Mouse (Mus musculus) ES-E14 (cell line): Measurements from ENCODE around the gene Usp50. TPM values are rescaled to one million over a fixed set of nuclear protein-coding genes. Genes with fewer than 3 reads are reported as not detected.
A peak's percentile ranks its signal among the peaks of the same experiment; 100 is the strongest.

Experiments
- DNase-seq: peaks from one replicate; pipeline ENCODE4 v3.0.0-alpha.2; 2013; ENCODE audit warnings: low read depth, low spot score
- H3K27ac ChIP-seq: 2 replicates; pipeline ENCODE4 v1.5.1; 2012; ENCODE audit warnings: low read depth, mild to moderate bottlenecking, low read length, moderate library complexity, mixed read lengths; ENCODE audit not compliant: poor library complexity, insufficient read depth, severe bottlenecking
- H3K36me3 ChIP-seq: 2 replicates; pipeline ENCODE4 v1.6.1; 2012; ENCODE audit warnings: mild to moderate bottlenecking, low read length, moderate library complexity, mixed read lengths; ENCODE audit not compliant: control insufficient read depth, poor library complexity, insufficient read depth, severe bottlenecking
- H3K4me1 ChIP-seq, 2 experiments: fragments of 150-350 bp in 1 of 2; sonication (generic) in 1 of 2; 2 replicates each; pipeline ENCODE4 v1.6.1; 2012; ENCODE audit warnings: low read length in 2 of 2, mild to moderate bottlenecking in 1 of 2, mixed read lengths in 1 of 2; ENCODE audit not compliant: control insufficient read depth in 2 of 2, insufficient read depth in 2 of 2, poor library complexity in 1 of 2
- H3K4me3 ChIP-seq, 2 experiments: fragments of 150-350 bp in 1 of 2; sonication (generic) in 1 of 2; 2 replicates each; pipeline ENCODE4 v1.5.1; 2012; ENCODE audit warnings: low read length in 2 of 2, low read depth in 1 of 2, mild to moderate bottlenecking in 1 of 2, mixed read lengths in 1 of 2; ENCODE audit not compliant: insufficient read depth in 1 of 2, poor library complexity in 1 of 2, severe bottlenecking in 1 of 2
- H3K9ac ChIP-seq: 2 replicates; pipeline ENCODE4 v1.6.1; 2012; ENCODE audit warnings: low read depth, mild to moderate bottlenecking, low read length, mixed read lengths; ENCODE audit not compliant: poor library complexity, insufficient read depth, severe bottlenecking
- H3K9me3 ChIP-seq: fragments of 150-350 bp; sonication (generic); 2 replicates; pipeline ENCODE4 v1.6.1; 2012; ENCODE audit warnings: low read depth, mild to moderate bottlenecking, low read length; ENCODE audit not compliant: control insufficient read depth, insufficient read depth
- CHD2 ChIP-seq: IDR thresholded peaks from 2 replicates; pipeline ENCODE4 v1.6.1; 2014; ENCODE audit warnings: mild to moderate bottlenecking, low read depth, low read length, inconsistent platforms
- HCFC1 ChIP-seq: IDR thresholded peaks from 2 replicates; pipeline ENCODE4 v1.6.1; 2012; ENCODE audit warnings: low read length, inconsistent platforms, borderline replicate concordance; ENCODE audit not compliant: insufficient read depth
- MAFK ChIP-seq: IDR thresholded peaks from 2 replicates; pipeline ENCODE4 v1.6.1; 2014; ENCODE audit warnings: mild to moderate bottlenecking, low read depth, low read length, inconsistent platforms; ENCODE audit not compliant: insufficient read depth
- ZC3H11A ChIP-seq: IDR thresholded peaks from 2 replicates; pipeline ENCODE4 v1.6.1; 2012; ENCODE audit warnings: low read depth, mild to moderate bottlenecking, inconsistent platforms, low read length, borderline replicate concordance
- ZNF384 ChIP-seq: IDR thresholded peaks from 2 replicates; pipeline ENCODE4 v1.6.1; 2012; ENCODE audit warnings: low read depth, low read length, inconsistent platforms
- in situ Hi-C, 2 experiments: fragments of 600-800 bp; cut with MboI; formaldehyde crosslinking; loops; one replicate each; pipeline ENCODE4 v1.15.1; 2025; ENCODE audit warnings: low sequenced_read_pairs in 2 of 2, inconsistent platforms in 1 of 2; ENCODE audit not compliant: unreplicated experiment in 2 of 2
- total RNA-seq: library from RNA; depleted of rRNA; stranded (reverse); fragments of 300-350 nt; gene quantifications from 2 replicates; pipeline ENCODE4 v1.2.3, GENCODE M21; 2012

Gene Usp50
- total RNA-seq, 1 experiment, result 3.4 TPM

DNA sequence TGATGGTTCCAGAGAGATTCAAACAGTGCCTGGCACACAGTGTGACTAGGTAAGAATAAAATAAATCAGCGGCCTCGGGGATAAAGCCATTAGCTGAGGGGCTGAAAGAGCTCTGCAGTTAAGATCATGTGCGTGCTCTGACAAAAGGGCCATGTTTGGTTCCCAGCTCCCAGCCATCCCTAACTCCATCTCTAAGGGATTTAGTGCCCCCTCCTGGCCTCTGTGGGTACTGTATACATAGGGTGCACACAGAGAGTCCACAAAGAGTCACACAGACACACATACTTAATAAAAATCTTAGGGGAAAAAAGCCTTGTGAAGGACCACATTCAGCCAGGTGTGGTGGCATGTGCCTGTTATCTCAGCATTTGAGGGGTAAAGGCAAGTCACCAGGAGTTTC, 15.7 kb downstream of the Usp50 start:
- Histone ChIP-seq H3K9ac (no peak overlapping the region), H3K4me1 (peaks cover 0 to 8% of the 10 kb centered on the region in 2 experiments; a peak in 2 of 4 replicates), H3K9me3 (no peaks in the 10 kb centered on the region), H3K27ac (no peak overlapping the region), H3K4me3 (no peak overlapping the region), H3K36me3 (no peaks in the 10 kb centered on the region)
- DNase-seq, result no peak
- TF ChIP-seq CHD2, result no peak
- TF ChIP-seq ZC3H11A, result peak; percentile 56; the same call in 1 of the 2 replicates
- TF ChIP-seq ZNF384, result no peak
- in situ Hi-C loops, result no loop called here

- H3K9ac ChIP-seq, result no peak overlapping the region
- no peak for DNase-seq
- H3K4me3 ChIP-seq, result peak overlapping the region in 1 of 2 experiments; percentile 27; a peak in 1 of 4 replicates
- no peak overlapping the region for H3K27ac ChIP-seq
- peaks cover 4% of the 10 kb centered on the region; the same call in 1 of the 2 replicates for H3K36me3 ChIP-seq
- no peaks in the 10 kb centered on the region for H3K9me3 ChIP-seq
- peaks cover 0 to 8% of the 10 kb centered on the region in 2 experiments; a peak in 2 of 4 replicates for H3K4me1 ChIP-seq
- in situ Hi-C loops, result no loop called here
- no peak for TF ChIP-seq ZNF384
- TF ChIP-seq CHD2, result no peak
- no peak for TF ChIP-seq MAFK
- TF ChIP-seq ZC3H11A, result no peak
- TF ChIP-seq HCFC1, result no peak
Observed at GRCm38 (mm10) chr2:126765867-126766582, 17.2 kb downstream of the Usp50 start.

DNA sequence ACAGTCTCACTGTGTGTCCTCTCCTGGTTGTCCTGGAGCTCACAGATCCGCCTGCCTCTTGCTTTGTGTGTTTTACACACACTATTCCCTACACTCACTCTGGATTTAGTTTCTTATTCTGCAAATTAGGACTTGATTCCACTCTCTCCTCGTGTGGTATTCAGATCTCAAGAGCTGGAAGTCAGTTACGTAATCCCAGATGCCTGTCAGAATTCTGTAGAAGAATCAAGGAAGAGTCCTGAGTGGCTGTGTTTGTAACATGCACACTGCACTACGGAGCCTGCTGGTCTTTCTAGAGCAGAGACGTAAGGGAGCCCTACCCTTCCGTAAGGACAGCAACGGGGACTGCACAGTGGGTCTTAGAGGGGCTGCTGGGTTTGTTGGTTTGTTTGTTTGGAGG, 23.9 kb downstream of the Usp50 start:
- peaks cover 27% of the 10 kb centered on the region for H3K36me3 ChIP-seq
- in situ Hi-C loops, result no loop called here
- H3K4me3 ChIP-seq, result no peak overlapping the region

GRCm38 (mm10) chr2:126755664-126756063, 27.6 kb downstream of the Usp50 start:
- Histone ChIP-seq H3K9ac (no peak overlapping the region), H3K9me3 (no peaks in the 10 kb centered on the region), H3K27ac (no peak overlapping the region), H3K4me3 (no peak overlapping the region), H3K4me1 (no peaks in the 10 kb centered on the region), H3K36me3 (peaks cover 31% of the 10 kb centered on the region)
- in situ Hi-C loops, result no loop called here
- TF ChIP-seq MAFK, result no peak
- TF ChIP-seq HCFC1, result no peak
- TF ChIP-seq ZC3H11A, result no peak
- TF ChIP-seq ZNF384, result no peak
- no peak for TF ChIP-seq CHD2
- DNase-seq, result no peak

More for the DNA sequence above, 23.9 kb downstream of the Usp50 start:
- H3K9me3 ChIP-seq, result no peaks in the 10 kb centered on the region
- DNase-seq, result no peak
- H3K9ac ChIP-seq, result no peak overlapping the region
- TF ChIP-seq ZNF384 (no peak), MAFK (no peak)
- H3K4me1 ChIP-seq, result no peaks in the 10 kb centered on the region
- H3K27ac ChIP-seq, result no peak overlapping the region

GRCm38 (mm10) chr2:126743389-126743788, 39.9 kb downstream of the Usp50 start:
- no peak overlapping the region for H3K9ac ChIP-seq
- H3K36me3 ChIP-seq, result peaks cover 26% of the 10 kb centered on the region
- no peaks in the 10 kb centered on the region for H3K9me3 ChIP-seq
- no peak for TF ChIP-seq MAFK
- no peak for TF ChIP-seq ZC3H11A
- no peak for TF ChIP-seq CHD2
- TF ChIP-seq HCFC1, result no peak
- no peak for TF ChIP-seq ZNF384
- no peaks in the 10 kb centered on the region for H3K4me1 ChIP-seq
- H3K4me3 ChIP-seq, result no peak overlapping the region
- H3K27ac ChIP-seq, result no peak overlapping the region
- no peak for DNase-seq
- in situ Hi-C loops, result no loop called here
